Mouse (Mus musculus): Measurements from ENCODE around the gene Nemp1. TPM values are rescaled to one million over a fixed set of nuclear protein-coding genes. Genes with fewer than 3 reads are reported as not detected.
A peak's percentile ranks its signal among the peaks of the same experiment; 100 is the strongest.

Nemp1 gene
- polyA plus RNA-seq, 2 experiments: 5.5 to 5.6 TPM

DNA sequence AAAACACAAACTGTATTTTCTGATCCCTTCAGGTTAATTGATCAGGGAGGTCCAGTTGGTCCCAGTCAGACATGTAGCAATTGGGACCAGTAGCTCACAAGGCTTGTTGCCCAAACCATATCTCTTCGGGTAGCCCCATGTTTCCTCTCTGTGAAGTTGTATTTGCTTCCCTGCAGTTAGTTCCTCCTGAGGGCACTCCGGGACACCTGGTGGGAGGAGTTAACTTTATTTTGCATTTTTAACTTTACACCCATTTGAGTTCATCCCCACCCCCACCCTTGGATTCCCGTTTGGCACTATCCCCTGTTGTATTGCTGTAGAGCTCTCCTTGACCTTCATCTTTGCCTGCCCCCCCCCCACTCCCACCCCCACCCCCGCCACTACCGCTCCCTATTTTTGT, 79.2 kb downstream of the Nemp1 start:
- DNase-seq (ENCODE audit: low read depth in 3 of 3, low spot score in 3 of 3) (no peak), ATAC-seq (ENCODE audit: insufficient read depth) (no peak)
- Histone ChIP-seq H3K27ac (no peak overlapping the region), H3K4me3 (ENCODE audit: insufficient read depth in 1 of 2, low read depth in 2 of 2, low read length in 2 of 2) (no peak overlapping the region), H3K27me3 (ENCODE audit: control insufficient read depth, insufficient read depth, low read length) (no peaks in the 10 kb centered on the region), H3K9me3 (ENCODE audit: control insufficient read depth, low read length) (no peaks in the 10 kb centered on the region), H3K4me2 (ENCODE audit: low read depth) (no peak overlapping the region), H3K36me3 (replicated peaks; ENCODE audit: control insufficient read depth, insufficient read depth, low read depth) (peaks cover 22% of the 10 kb centered on the region), H3K9ac (replicated peaks) (no peak overlapping the region), H3K4me1 (replicated peaks; ENCODE audit: control insufficient read depth in 2 of 2, insufficient read depth in 2 of 2, low read length in 1 of 2) (peaks cover 0 to 15% of the 10 kb centered on the region in 2 experiments; a peak in 1 of 4 replicates)
- WGBS (ENCODE audit: insufficient replicate concordance): 55% methylated on average over 5 of the region's 5 CpGs
- TF ChIP-seq CTCF (IDR thresholded peaks at IDR 0.05; ENCODE audit: low read depth) (no peak), EP300 (IDR thresholded peaks at IDR 0.05; ENCODE audit: low read depth) (no peak)

GRCm38 (mm10) chr10:127747254-127747653, 80.6 kb downstream of the Nemp1 start:
- 73% methylated on average over 8 of the region's 8 CpGs for WGBS (ENCODE audit: insufficient replicate concordance)
- TF ChIP-seq CTCF (IDR thresholded peaks at IDR 0.05; ENCODE audit: low read depth) (no peak), EP300 (IDR thresholded peaks at IDR 0.05; ENCODE audit: low read depth) (no peak)
- H3K4me3 ChIP-seq (ENCODE audit: insufficient read depth in 1 of 2, low read depth in 2 of 2, low read length in 2 of 2): no peak overlapping the region
- DNase-seq (ENCODE audit: low read depth in 3 of 3, low spot score in 3 of 3): no peak
- no peaks in the 10 kb centered on the region for H3K27me3 ChIP-seq (ENCODE audit: control insufficient read depth, insufficient read depth, low read length)
- ATAC-seq (ENCODE audit: insufficient read depth): no peak
- no peak overlapping the region for H3K9ac ChIP-seq (replicated peaks)
- H3K4me2 ChIP-seq (ENCODE audit: low read depth): no peak overlapping the region
- no peaks in the 10 kb centered on the region for H3K9me3 ChIP-seq (ENCODE audit: control insufficient read depth, low read length)
- peaks cover 15% of the 10 kb centered on the region for H3K36me3 ChIP-seq (replicated peaks; ENCODE audit: control insufficient read depth, insufficient read depth, low read depth)
- H3K27ac ChIP-seq: no peak overlapping the region
- H3K4me1 ChIP-seq (replicated peaks; ENCODE audit: control insufficient read depth in 2 of 2, insufficient read depth in 2 of 2, low read length in 1 of 2): peaks cover 0 to 15% of the 10 kb centered on the region in 2 experiments; a peak in 1 of 4 replicates

DNA sequence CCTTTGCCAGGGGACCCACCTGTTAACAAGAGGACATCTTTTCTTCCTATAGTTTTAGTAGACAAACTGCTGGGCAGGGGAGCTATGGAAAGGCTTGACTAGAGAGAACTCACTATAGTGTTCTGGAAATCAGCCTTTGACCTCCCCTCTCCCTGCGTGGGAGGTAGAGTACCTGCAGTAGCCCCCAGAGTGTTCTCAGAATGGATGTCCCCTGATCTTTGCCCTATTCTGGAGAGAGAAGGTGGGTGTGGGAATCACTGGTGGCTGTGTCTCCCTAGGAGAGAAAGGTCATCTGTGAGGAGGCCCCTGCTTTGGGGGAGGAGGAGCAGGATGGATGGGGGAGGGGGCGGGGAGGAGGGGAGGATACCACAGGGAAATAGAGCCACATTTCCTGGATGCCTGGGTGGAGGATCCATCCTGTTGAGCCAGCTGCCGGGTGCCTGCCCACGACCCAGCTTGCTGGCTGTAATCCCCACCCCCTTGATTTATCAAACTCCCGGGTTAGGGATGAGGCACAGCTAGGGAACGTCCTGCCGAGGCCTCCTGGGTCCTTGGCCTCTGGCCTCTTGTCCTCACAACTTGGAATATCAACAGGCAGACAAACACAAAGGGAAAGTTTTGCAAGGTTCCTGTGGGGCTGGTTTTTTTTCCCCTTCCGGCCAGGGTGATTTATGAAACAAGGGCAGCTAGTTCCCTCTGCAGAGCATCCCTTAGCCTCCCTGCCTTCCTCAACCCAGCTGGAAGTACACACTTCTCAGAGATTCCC, 82.3 kb downstream of the Nemp1 start:
- Histone ChIP-seq H3K27me3 (ENCODE audit: control insufficient read depth, insufficient read depth, low read length) (no peaks in the 10 kb centered on the region), H3K4me2 (ENCODE audit: low read depth) (peak overlapping the region; percentile 23), H3K27ac (no peak overlapping the region), H3K4me3 (ENCODE audit: insufficient read depth in 1 of 2, low read depth in 2 of 2, low read length in 2 of 2) (no peak overlapping the region), H3K36me3 (replicated peaks; ENCODE audit: control insufficient read depth, insufficient read depth, low read depth) (peaks cover 2% of the 10 kb centered on the region), H3K4me1 (replicated peaks; ENCODE audit: control insufficient read depth in 2 of 2, insufficient read depth in 2 of 2, low read length in 1 of 2) (peaks cover 0 to 17% of the 10 kb centered on the region in 2 experiments; a peak in 1 of 4 replicates), H3K9me3 (ENCODE audit: control insufficient read depth, low read length) (no peaks in the 10 kb centered on the region), H3K9ac (replicated peaks) (no peak overlapping the region)
- 21% methylated on average over 8 of the region's 8 CpGs for WGBS (ENCODE audit: insufficient replicate concordance)
- DNase-seq (ENCODE audit: low read depth in 3 of 3, low spot score in 3 of 3) (no peak), ATAC-seq (ENCODE audit: insufficient read depth) (peak; percentile 50)
- no peak for TF ChIP-seq CTCF (IDR thresholded peaks at IDR 0.05; ENCODE audit: low read depth)
- TF ChIP-seq EP300 (IDR thresholded peaks at IDR 0.05; ENCODE audit: low read depth): no peak

DNA sequence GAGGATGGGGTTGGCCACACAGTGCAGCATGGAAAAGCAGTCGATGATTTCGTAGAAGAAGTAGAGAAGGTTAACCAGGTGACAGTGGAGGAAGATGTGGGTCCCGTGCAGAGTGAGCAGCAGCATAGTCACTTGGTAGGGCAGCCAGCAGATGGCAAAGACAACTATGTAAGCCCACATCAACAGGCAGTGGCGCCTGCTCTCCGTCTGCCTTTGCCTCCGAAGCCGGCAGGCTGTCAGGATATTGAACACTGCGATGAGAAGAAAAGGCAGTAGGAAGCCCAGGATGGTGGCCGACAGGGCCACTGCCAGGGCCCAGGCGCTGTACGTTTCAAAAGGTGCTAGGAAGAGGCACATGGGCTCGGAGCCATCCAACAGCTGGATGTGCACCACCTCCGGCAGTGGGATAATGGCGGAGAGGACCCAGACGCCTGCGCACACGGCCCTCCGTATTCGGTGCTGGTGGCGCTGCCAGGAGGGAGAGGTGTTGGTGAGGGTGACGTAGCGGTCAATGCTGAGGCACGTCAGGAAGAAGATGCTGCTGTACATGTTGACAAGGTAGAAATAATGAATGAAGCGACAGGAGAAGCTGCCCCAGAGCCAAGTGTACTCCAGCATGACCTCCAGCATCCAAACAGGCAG, 83.6 kb downstream of the Nemp1 start:
- no peak for TF ChIP-seq CTCF (IDR thresholded peaks at IDR 0.05; ENCODE audit: low read depth)
- no peak for TF ChIP-seq EP300 (IDR thresholded peaks at IDR 0.05; ENCODE audit: low read depth)
- H3K9me3 ChIP-seq (ENCODE audit: control insufficient read depth, low read length): no peaks in the 10 kb centered on the region
- H3K4me1 ChIP-seq (replicated peaks; ENCODE audit: control insufficient read depth in 2 of 2, insufficient read depth in 2 of 2, low read length in 1 of 2): peaks cover 5 to 26% of the 10 kb centered on the region in 2 experiments
- peak overlapping the region; percentile 22 to 38; a peak in 3 of 4 replicates for H3K4me3 ChIP-seq (ENCODE audit: insufficient read depth in 1 of 2, low read depth in 2 of 2, low read length in 2 of 2)
- H3K27me3 ChIP-seq (ENCODE audit: control insufficient read depth, insufficient read depth, low read length): no peaks in the 10 kb centered on the region
- H3K27ac ChIP-seq: no peak overlapping the region
- H3K9ac ChIP-seq (replicated peaks): no peak overlapping the region
- DNase-seq (ENCODE audit: low read depth in 3 of 3, low spot score in 3 of 3): no peak
- H3K4me2 ChIP-seq (ENCODE audit: low read depth): peak overlapping the region; percentile 23; the same call in 1 of the 2 replicates
- no peaks in the 10 kb centered on the region; the same call in 1 of the 2 replicates for H3K36me3 ChIP-seq (replicated peaks; ENCODE audit: control insufficient read depth, insufficient read depth, low read depth)
- no peak for ATAC-seq (ENCODE audit: insufficient read depth)
- WGBS (ENCODE audit: insufficient replicate concordance): 52% methylated on average over 24 of the region's 24 CpGs

Other genes with a start within 250 kb of the Nemp1 start
- gene Stac3, start 165.2 kb upstream of the Nemp1 start, polyA plus RNA-seq (2012; rRNA removed): 0.16 and 0.37 TPM in 2 replicates
- not detected in 2 replicates for gene Stac3, start 165.2 kb upstream of the Nemp1 start, polyA plus RNA-seq (2014; fragmentation: Nextera tagmentation; extraction: Ambion mirVana)
- 2.1 and 3.6 TPM in 2 replicates for gene Ndufa4l2, start 151.9 kb upstream of the Nemp1 start, polyA plus RNA-seq (2012; rRNA removed)
- 2.0 and 5.8 TPM in 2 replicates for gene Ndufa4l2, start 151.9 kb upstream of the Nemp1 start, polyA plus RNA-seq (2014; fragmentation: Nextera tagmentation; extraction: Ambion mirVana)
- gene Shmt2, start 144.5 kb upstream of the Nemp1 start, polyA plus RNA-seq (2012; rRNA removed): 81.0 and 88.6 TPM in 2 replicates
- 82.7 and 88.2 TPM in 2 replicates for gene Shmt2, start 144.5 kb upstream of the Nemp1 start, polyA plus RNA-seq (2014; fragmentation: Nextera tagmentation; extraction: Ambion mirVana)
- gene Nxph4, start 132.3 kb upstream of the Nemp1 start, polyA plus RNA-seq (2012; rRNA removed): not detected in 2 replicates
- gene Nxph4, start 132.3 kb upstream of the Nemp1 start, polyA plus RNA-seq (2014; fragmentation: Nextera tagmentation; extraction: Ambion mirVana): 0.13 TPM in 1 of 2 replicates, not detected in the other
- 14.1 and 18.2 TPM in 2 replicates for gene Lrp1, start 45.8 kb upstream of the Nemp1 start, polyA plus RNA-seq (2012; rRNA removed)
- 13.2 and 16.1 TPM in 2 replicates for gene Lrp1, start 45.8 kb upstream of the Nemp1 start, polyA plus RNA-seq (2014; fragmentation: Nextera tagmentation; extraction: Ambion mirVana)
- 10.9 TPM in 2 replicates for gene Stat6, start 23.9 kb upstream of the Nemp1 start, polyA plus RNA-seq (2012; rRNA removed)
- 10.2 and 12.4 TPM in 2 replicates for gene Stat6, start 23.9 kb upstream of the Nemp1 start, polyA plus RNA-seq (2014; fragmentation: Nextera tagmentation; extraction: Ambion mirVana)
- 4.0 and 4.1 TPM in 2 replicates for gene Nab2, start 1.7 kb downstream of the Nemp1 start, polyA plus RNA-seq (2012; rRNA removed)
- gene Nab2, start 1.7 kb downstream of the Nemp1 start, polyA plus RNA-seq (2014; fragmentation: Nextera tagmentation; extraction: Ambion mirVana): 0.88 and 1.1 TPM in 2 replicates
- gene Myo1a, start 38.3 kb downstream of the Nemp1 start, polyA plus RNA-seq (2012; rRNA removed): 0.25 and 0.30 TPM in 2 replicates
- 0.06 and 0.19 TPM in 2 replicates for gene Myo1a, start 38.3 kb downstream of the Nemp1 start, polyA plus RNA-seq (2014; fragmentation: Nextera tagmentation; extraction: Ambion mirVana)
- gene Tac2, start 57.6 kb downstream of the Nemp1 start, polyA plus RNA-seq (2012; rRNA removed): 20.7 and 27.9 TPM in 2 replicates
- gene Tac2, start 57.6 kb downstream of the Nemp1 start, polyA plus RNA-seq (2014; fragmentation: Nextera tagmentation; extraction: Ambion mirVana): 26.8 and 31.3 TPM in 2 replicates
- gene Zbtb39, start 72.6 kb downstream of the Nemp1 start, polyA plus RNA-seq (2012; rRNA removed): 1.9 and 2.1 TPM in 2 replicates
- 0.72 and 0.83 TPM in 2 replicates for gene Zbtb39, start 72.6 kb downstream of the Nemp1 start, polyA plus RNA-seq (2014; fragmentation: Nextera tagmentation; extraction: Ambion mirVana)
- 9.1 and 11.5 TPM in 2 replicates for gene Gpr182, start 84.8 kb downstream of the Nemp1 start, polyA plus RNA-seq (2012; rRNA removed)
- 3.7 and 4.3 TPM in 2 replicates for gene Gpr182, start 84.8 kb downstream of the Nemp1 start, polyA plus RNA-seq (2014; fragmentation: Nextera tagmentation; extraction: Ambion mirVana)
- 0.15 and 0.18 TPM in 2 replicates for gene Rdh1, start 92.8 kb downstream of the Nemp1 start, polyA plus RNA-seq (2012; rRNA removed)
- 0.09 and 0.17 TPM in 2 replicates for gene Rdh1, start 92.8 kb downstream of the Nemp1 start, polyA plus RNA-seq (2014; fragmentation: Nextera tagmentation; extraction: Ambion mirVana)
- 0.03 and 0.06 TPM in 2 replicates for gene Rdh16f1, start 92.9 kb downstream of the Nemp1 start, polyA plus RNA-seq (2012; rRNA removed)
- gene Rdh16f1, start 92.9 kb downstream of the Nemp1 start, polyA plus RNA-seq (2014; fragmentation: Nextera tagmentation; extraction: Ambion mirVana): 0.11 TPM in 1 of 2 replicates, not detected in the other
- 0.07 TPM in 1 of 2 replicates, not detected in the other for gene Rdh9, start 109.5 kb downstream of the Nemp1 start, polyA plus RNA-seq (2012; rRNA removed)
- not detected in 2 replicates for gene Rdh9, start 109.5 kb downstream of the Nemp1 start, polyA plus RNA-seq (2014; fragmentation: Nextera tagmentation; extraction: Ambion mirVana)
- 0.03 TPM in 1 of 2 replicates, not detected in the other for gene Rdh16, start 134.3 kb downstream of the Nemp1 start, polyA plus RNA-seq (2012; rRNA removed)
- not detected in 2 replicates for gene Rdh16, start 134.3 kb downstream of the Nemp1 start, polyA plus RNA-seq (2014; fragmentation: Nextera tagmentation; extraction: Ambion mirVana)
- gene Rdh19, start 183.0 kb downstream of the Nemp1 start, polyA plus RNA-seq (2012; rRNA removed): 0.03 and 0.06 TPM in 2 replicates
- not detected in 2 replicates for gene Rdh19, start 183.0 kb downstream of the Nemp1 start, polyA plus RNA-seq (2014; fragmentation: Nextera tagmentation; extraction: Ambion mirVana)
- 0.09 and 0.28 TPM in 2 replicates for gene Rdh16f2, start 199.6 kb downstream of the Nemp1 start, polyA plus RNA-seq (2012; rRNA removed)
- gene Rdh16f2, start 199.6 kb downstream of the Nemp1 start, polyA plus RNA-seq (2014; fragmentation: Nextera tagmentation; extraction: Ambion mirVana): 0.08 and 0.11 TPM in 2 replicates
- gene Rdh7, start 221.9 kb downstream of the Nemp1 start, polyA plus RNA-seq (2012; rRNA removed): 0.92 and 1.1 TPM in 2 replicates
- 1.9 and 2.0 TPM in 2 replicates for gene Rdh7, start 221.9 kb downstream of the Nemp1 start, polyA plus RNA-seq (2014; fragmentation: Nextera tagmentation; extraction: Ambion mirVana)
- gene Sdr9c7, start 231.6 kb downstream of the Nemp1 start, polyA plus RNA-seq (2012; rRNA removed): not detected in 2 replicates
- not detected in 2 replicates for gene Sdr9c7, start 231.6 kb downstream of the Nemp1 start, polyA plus RNA-seq (2014; fragmentation: Nextera tagmentation; extraction: Ambion mirVana)

Data from liver, embryonic 14.5 days (tissue).